Mouse (Mus musculus): Measurements from ENCODE around the gene Helz2. TPM values are rescaled to one million over a fixed set of nuclear protein-coding genes. Genes with fewer than 3 reads are reported as not detected.

The Helz2 gene
- polyA plus RNA-seq (2015; fragmentation: Nextera tagmentation; extraction: Ambion mirVana) = 0.19 and 0.21 TPM in 2 replicates

DNA sequence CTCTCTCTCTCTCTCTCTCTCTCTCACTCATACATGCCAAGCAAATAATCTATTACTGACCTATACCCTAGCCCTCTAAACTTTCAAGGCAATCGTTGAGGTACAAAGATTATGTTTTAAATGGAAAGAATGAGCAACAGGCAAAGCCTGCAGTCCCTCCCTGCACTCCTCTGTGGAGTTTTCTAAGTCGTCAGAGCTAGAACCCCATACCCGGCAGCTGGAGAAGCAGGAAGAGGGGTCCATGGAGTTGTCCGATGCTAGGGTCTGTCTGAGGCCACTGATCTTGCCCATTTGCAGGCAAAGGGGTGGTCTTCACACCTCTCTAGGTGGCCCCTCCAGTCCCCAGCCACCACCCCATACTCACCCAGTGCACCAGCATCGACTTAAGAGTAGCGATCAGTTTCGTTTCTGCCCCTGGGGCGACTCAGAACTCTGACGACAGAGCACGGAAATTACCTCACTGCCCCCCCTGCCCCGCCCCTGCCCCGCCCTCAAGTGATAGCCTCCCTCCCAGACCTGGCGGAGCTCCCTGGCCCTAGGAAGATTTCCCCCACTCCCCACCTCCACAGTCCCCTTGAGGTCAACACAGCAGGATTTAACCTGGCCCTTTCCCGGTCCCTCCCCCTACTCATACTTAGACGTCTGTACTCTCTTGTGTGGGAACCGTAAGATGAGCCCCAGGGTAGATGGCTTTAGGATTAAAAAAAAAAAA lies at the start of gene Helz2:
Gene Helz2 (minus strand): TSS at position 426 of the 712 bp plus-strand sequence.

DNA sequence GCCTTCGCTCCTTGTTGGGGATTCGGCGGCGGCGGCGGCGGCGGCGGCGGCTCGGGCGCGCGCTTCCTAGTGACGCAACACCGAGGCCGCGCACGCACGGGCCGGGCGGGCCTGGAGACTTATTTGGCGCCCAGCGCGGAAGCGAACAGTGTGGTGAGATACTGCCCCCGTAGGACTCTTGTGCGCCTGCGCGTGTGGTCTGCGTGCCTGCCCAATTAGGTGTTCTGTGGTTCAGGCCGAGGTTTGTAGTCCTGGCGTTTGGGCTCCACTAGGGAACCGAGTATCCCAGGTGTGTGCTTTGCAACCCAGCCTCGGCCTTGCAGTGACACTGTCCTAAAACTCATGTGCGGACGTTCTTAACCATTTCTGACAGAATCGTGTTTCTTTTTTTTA lies 46.1 kb upstream of the Helz2 start, which contains the start of gene Gmeb2:
Gene Gmeb2 (minus strand): TSS at position 78 of the 393 bp plus-strand sequence.

DNA sequence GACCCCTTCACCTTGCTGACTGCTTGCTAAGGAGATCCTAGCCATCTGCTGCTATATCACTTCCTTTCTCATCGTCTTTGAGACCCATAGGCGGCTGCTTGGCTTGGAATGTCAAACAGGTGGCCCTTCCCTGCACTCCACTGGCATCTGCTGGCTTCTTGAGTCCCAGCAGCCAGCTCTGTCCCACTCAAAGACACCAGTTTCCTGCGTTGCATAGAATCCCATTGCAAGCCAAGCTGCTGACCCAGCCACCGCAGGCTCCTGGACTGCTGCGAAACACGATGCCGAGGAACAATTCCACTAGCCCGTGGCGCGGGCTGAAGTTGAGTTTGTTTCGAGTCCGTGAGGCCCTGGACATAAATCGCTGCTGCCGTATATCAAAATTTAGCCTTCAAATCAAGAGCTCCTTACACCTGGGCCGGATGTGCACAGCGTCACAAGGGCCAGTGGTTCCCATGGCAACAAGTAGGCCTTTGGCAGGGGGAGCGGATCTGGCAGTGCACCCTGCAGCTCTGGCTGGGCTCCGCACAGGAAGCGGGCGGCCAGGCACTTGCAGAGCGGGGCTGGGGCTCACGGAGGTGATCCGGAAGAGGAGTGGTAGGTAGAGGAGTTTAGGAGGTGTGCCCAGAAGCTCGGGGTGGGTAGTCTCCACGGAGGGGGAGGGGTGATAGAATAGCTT lies 22.1 kb downstream of the Helz2 start, which contains the start of gene Fndc11:
Gene Fndc11 (plus strand): TSS at position 476 of the 679 bp plus-strand sequence.

GRCm38 (mm10) chr2:181213021-181213445 lies 28.8 kb downstream of the Helz2 start, which contains the start of gene Srms:
Srms (minus strand) TSS chr2:181213185.

DNA sequence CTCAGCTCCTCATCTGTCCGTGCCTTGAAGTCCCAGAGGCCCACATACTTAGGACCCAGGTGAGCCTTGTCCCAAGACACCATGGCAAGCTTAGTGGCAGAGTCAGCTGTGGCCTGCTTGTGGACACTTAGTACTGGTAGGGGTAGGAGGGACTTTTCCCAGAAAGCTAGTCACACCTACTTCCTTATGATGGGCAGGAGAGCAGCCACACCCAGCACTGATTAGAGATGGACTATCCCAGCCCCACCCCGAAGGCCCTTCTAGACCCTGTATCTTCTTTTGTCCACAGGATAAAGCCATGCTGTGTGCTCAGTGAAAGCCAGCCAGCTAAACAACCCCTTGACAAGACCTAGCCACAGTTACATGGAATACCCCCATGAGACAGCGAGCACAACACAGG lies 39.4 kb downstream of the Helz2 start, which contains the start of gene Ptk6:
Gene Ptk6 (minus strand): TSS at position 368 of the 400 bp plus-strand sequence.

DNA sequence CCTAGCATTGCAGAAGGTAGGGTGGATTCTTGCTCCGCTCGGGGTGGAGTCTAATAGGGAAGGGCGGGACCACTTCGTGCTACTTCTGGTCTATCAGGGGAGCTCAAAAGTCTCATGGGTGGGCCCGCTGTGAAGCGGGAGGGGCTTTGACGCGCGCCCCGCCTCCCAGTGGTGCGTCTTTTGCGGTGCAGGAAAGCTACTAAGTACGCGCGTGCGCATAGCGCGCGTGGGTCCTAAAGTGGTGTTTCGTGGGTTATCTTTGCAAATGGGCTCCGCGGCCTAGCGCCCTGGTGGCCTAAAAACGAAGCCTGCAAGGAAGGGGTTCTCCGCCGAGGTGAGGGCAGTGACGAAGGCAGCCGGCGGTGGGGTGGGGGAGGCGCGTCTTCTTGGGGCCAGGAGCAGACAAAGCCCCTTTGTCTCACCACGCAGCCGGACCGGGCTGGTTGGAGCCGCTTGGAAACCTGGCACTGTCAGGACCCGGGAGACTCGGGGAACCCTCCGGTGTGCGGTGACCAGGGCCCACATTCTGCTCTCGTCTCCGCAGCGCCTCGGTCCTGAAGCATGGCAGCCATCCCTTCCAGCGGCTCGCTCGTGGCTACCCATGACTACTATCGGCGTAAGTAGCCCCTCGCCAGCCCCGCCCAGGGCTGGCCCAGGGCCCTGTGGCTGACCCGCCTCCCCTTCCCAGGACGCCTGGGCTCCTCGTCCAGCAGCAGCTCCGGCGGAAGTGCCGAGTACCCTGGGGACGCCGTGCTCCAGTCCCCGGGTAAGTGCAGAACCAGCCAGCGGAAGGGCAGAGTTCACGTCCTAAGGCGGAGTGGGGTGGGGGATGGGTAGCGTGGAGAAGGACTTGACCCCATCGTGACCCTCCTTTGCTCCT lies 54.5 kb downstream of the Helz2 start, which contains the start of gene Ppdpf:
Gene Ppdpf (plus strand): TSS at position 127 of the 880 bp plus-strand sequence.

Other genes starting within 250 kb of the Helz2 start
- 51.0 and 55.6 TPM in 2 replicates for gene Chrna4, start 198.5 kb downstream of the Helz2 start, polyA plus RNA-seq (2015; fragmentation: Nextera tagmentation; extraction: Ambion mirVana)
- gene Kcnq2, start 106.7 kb downstream of the Helz2 start, polyA plus RNA-seq (2015; fragmentation: Nextera tagmentation; extraction: Ambion mirVana) = 33.0 and 38.9 TPM in 2 replicates
- gene Eef1a2, start 85.0 kb downstream of the Helz2 start, polyA plus RNA-seq (2015; fragmentation: Nextera tagmentation; extraction: Ambion mirVana) = 36.2 and 38.2 TPM in 2 replicates
- 349 and 370 TPM in 2 replicates for gene Ppdpf, start 54.8 kb downstream of the Helz2 start, polyA plus RNA-seq (2015; fragmentation: Nextera tagmentation; extraction: Ambion mirVana)
- not detected in 2 replicates for gene Ptk6, start 39.2 kb downstream of the Helz2 start, polyA plus RNA-seq (2015; fragmentation: Nextera tagmentation; extraction: Ambion mirVana)
- 0.11 and 0.19 TPM in 2 replicates for gene Srms, start 28.8 kb downstream of the Helz2 start, polyA plus RNA-seq (2015; fragmentation: Nextera tagmentation; extraction: Ambion mirVana)
- 0.22 TPM in 1 of 2 replicates, not detected in the other for gene Fndc11, start 22.0 kb downstream of the Helz2 start, polyA plus RNA-seq (2015; fragmentation: Nextera tagmentation; extraction: Ambion mirVana)
- 7.7 and 9.2 TPM in 2 replicates for gene Gmeb2, start 46.0 kb upstream of the Helz2 start, polyA plus RNA-seq (2015; fragmentation: Nextera tagmentation; extraction: Ambion mirVana)
- 1,810 and 1,899 TPM in 2 replicates for gene Stmn3, start 72.5 kb upstream of the Helz2 start, polyA plus RNA-seq (2015; fragmentation: Nextera tagmentation; extraction: Ambion mirVana)
- 18.6 and 30.0 TPM in 2 replicates for gene Rtel1, start 77.7 kb upstream of the Helz2 start, polyA plus RNA-seq (2015; fragmentation: Nextera tagmentation; extraction: Ambion mirVana)
- gene Zgpat, start 122.9 kb upstream of the Helz2 start, polyA plus RNA-seq (2015; fragmentation: Nextera tagmentation; extraction: Ambion mirVana) = 42.7 and 53.2 TPM in 2 replicates
- gene Arfrp1, start 123.4 kb upstream of the Helz2 start, polyA plus RNA-seq (2015; fragmentation: Nextera tagmentation; extraction: Ambion mirVana) = 66.6 and 66.8 TPM in 2 replicates
- 27.5 and 35.9 TPM in 2 replicates for gene Lime1, start 138.1 kb upstream of the Helz2 start, polyA plus RNA-seq (2015; fragmentation: Nextera tagmentation; extraction: Ambion mirVana)
- gene Zbtb46, start 217.4 kb upstream of the Helz2 start, polyA plus RNA-seq (2015; fragmentation: Nextera tagmentation; extraction: Ambion mirVana) = 11.9 and 14.3 TPM in 2 replicates